Mouse (Mus musculus) kidney, adult 8-10 months (tissue): ENCODE results near the gene Nubp1.
A peak's percentile ranks its signal among the peaks of the same experiment; 100 is the strongest.

Experiments used
- DNase-seq, 2 experiments: peaks; one replicate each; pipeline ENCODE4 v3.0.0; 2022

Gene Nubp1

DNA sequence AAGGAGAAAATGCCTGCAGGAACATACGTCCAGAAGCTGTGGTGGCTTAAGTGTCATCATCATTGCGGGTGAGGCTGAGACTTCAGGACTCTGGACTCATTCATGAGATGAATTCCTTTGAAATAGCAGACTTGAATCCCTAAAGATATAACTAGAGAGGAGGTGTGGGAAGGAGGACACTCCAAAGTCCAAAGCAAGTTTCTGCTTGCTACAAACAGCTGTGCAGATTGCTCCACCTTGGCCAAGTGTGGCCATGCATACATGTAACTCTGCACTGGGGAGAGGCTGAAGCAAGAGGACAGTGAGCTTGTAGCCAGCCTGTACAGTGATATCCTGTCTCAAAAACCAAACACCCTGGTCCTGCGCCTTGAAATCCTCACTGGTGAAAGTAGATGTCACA, 60.2 kb downstream of the Nubp1 start:
- DNase-seq = peak; percentile 39 to 41
